Mouse (Mus musculus) CH12.LX (cell line): ENCODE data around the gene Dgkg. TPM values are rescaled to one million over a fixed set of nuclear protein-coding genes. Genes with fewer than 3 reads are reported as not detected.

Experiments
- DNase-seq: peaks from one replicate; pipeline ENCODE4 v3.0.0-alpha.2; 2013; ENCODE audit errors: extremely low read depth
- H3K27ac ChIP-seq: 2 replicates; pipeline ENCODE4 v1.5.1; 2012; ENCODE audit warnings: low read depth, mild to moderate bottlenecking, control low read depth, moderate library complexity; ENCODE audit not compliant: insufficient read depth
- H3K27me3 ChIP-seq: replicated peaks from 2 replicates; pipeline ENCODE3; 2012; ENCODE audit warnings: inconsistent platforms
- H3K36me3 ChIP-seq, 2 experiments: replicated peaks in 1 of 2; 2 replicates each; pipeline versions ENCODE3 to v1.6.1; 2012; ENCODE audit warnings: inconsistent platforms in 1 of 2, low read length in 1 of 2, mild to moderate bottlenecking in 1 of 2, mixed read lengths in 1 of 2, moderate library complexity in 1 of 2; ENCODE audit not compliant: control insufficient read depth in 1 of 2, insufficient read depth in 1 of 2
- H3K4me1 ChIP-seq, 2 experiments: 2 replicates each; pipeline ENCODE4 v1.6.1; 2012; ENCODE audit warnings: inconsistent platforms in 1 of 2, moderate library complexity in 1 of 2; ENCODE audit not compliant: insufficient read depth in 2 of 2, control insufficient read depth in 1 of 2
- H3K4me2 ChIP-seq: 2 replicates; pipeline ENCODE4 v1.6.1; 2012; ENCODE audit warnings: low read depth, mild to moderate bottlenecking, control low read depth; ENCODE audit not compliant: poor library complexity, insufficient read depth, severe bottlenecking
- H3K4me3 ChIP-seq, 3 experiments: fragments of 150-350 bp in 1 of 3; sonication (generic) in 1 of 3; replicated peaks in 1 of 3; 2 replicates each; pipeline versions ENCODE3 to v1.5.1; 2011 to 2012; ENCODE audit warnings: low read depth in 2 of 3, low read length in 2 of 3, mild to moderate bottlenecking in 2 of 3, moderate library complexity in 2 of 3, control low read depth in 1 of 3, improper control_type of control experiment in 1 of 3, inconsistent platforms in 1 of 3, mixed read lengths in 1 of 3; ENCODE audit not compliant: poor library complexity in 1 of 3
- H3K79me2 ChIP-seq: replicated peaks from 2 replicates; pipeline ENCODE4 v1.6.1; 2012; ENCODE audit warnings: mild to moderate bottlenecking, moderate library complexity; ENCODE audit not compliant: control insufficient read depth, poor library complexity, insufficient read depth, severe bottlenecking; ENCODE audit errors: extremely low read depth
- H3K9ac ChIP-seq: 2 replicates; pipeline ENCODE4 v1.6.1; 2012; ENCODE audit warnings: low read depth, mild to moderate bottlenecking, control low read depth, moderate library complexity; ENCODE audit not compliant: insufficient read depth
- H3K9me3 ChIP-seq: replicated peaks from 2 replicates; pipeline ENCODE3; 2012; ENCODE audit warnings: low read length, inconsistent platforms, mixed read lengths
- BHLHE40 ChIP-seq: IDR thresholded peaks from 2 replicates; pipeline ENCODE4 v1.6.1; 2011; ENCODE audit warnings: mild to moderate bottlenecking, low read depth, low read length, improper control_type of control experiment
- CHD1 ChIP-seq: IDR thresholded peaks from 2 replicates; pipeline ENCODE4 v1.6.1; 2012; ENCODE audit warnings: low read depth, low read length, improper control_type of control experiment, inconsistent platforms
- CHD2 ChIP-seq: IDR thresholded peaks from 2 replicates; pipeline ENCODE4 v1.6.1; 2011; ENCODE audit warnings: low read length, improper control_type of control experiment
- ELF1 ChIP-seq: IDR thresholded peaks from 2 replicates; pipeline ENCODE4 v1.6.1; 2014; ENCODE audit warnings: low read depth, mild to moderate bottlenecking, inconsistent platforms, low read length, improper control_type of control experiment
- EP300 ChIP-seq: IDR thresholded peaks from 2 replicates; pipeline ENCODE4 v1.6.1; 2011; ENCODE audit warnings: low read length, improper control_type of control experiment
- ETS1 ChIP-seq: conservative IDR thresholded peaks from 2 replicates; pipeline ENCODE4 v1.6.1; 2012; ENCODE audit warnings: low read depth, mild to moderate bottlenecking, inconsistent platforms, low read length, improper control_type of control experiment, moderate library complexity
- GABPA ChIP-seq: IDR thresholded peaks from 2 replicates; pipeline ENCODE4 v1.6.1; 2012; ENCODE audit warnings: low read depth, low read length, improper control_type of control experiment, inconsistent platforms; ENCODE audit not compliant: insufficient replicate concordance
- IRF4 ChIP-seq: IDR thresholded peaks from 2 replicates; pipeline ENCODE4 v1.6.1; 2014; ENCODE audit warnings: low read depth, mild to moderate bottlenecking, inconsistent platforms, low read length, improper control_type of control experiment
- JUN ChIP-seq: IDR thresholded peaks from 2 replicates; pipeline ENCODE4 v1.6.1; 2011; ENCODE audit warnings: low read depth, mild to moderate bottlenecking, low read length, improper control_type of control experiment, moderate library complexity; ENCODE audit not compliant: insufficient read depth
- KAT2A ChIP-seq: IDR thresholded peaks from 2 replicates; pipeline ENCODE4 v1.6.1; 2012; ENCODE audit warnings: low read length, improper control_type of control experiment, inconsistent platforms; ENCODE audit not compliant: insufficient replicate concordance
- MAX ChIP-seq: IDR thresholded peaks from 2 replicates; pipeline ENCODE4 v1.6.1; 2011; ENCODE audit warnings: low read length, improper control_type of control experiment
- MAZ ChIP-seq: IDR thresholded peaks from 2 replicates; pipeline ENCODE4 v1.6.1; 2012; ENCODE audit warnings: low read depth, mild to moderate bottlenecking, inconsistent platforms, low read length, improper control_type of control experiment, moderate library complexity
- MEF2A ChIP-seq: IDR thresholded peaks from 2 replicates; pipeline ENCODE4 v1.6.1; 2014; ENCODE audit warnings: low read depth, mild to moderate bottlenecking, inconsistent platforms, low read length, improper control_type of control experiment, borderline replicate concordance
- MXI1 ChIP-seq: IDR thresholded peaks from 2 replicates; pipeline ENCODE4 v1.6.1; 2011; ENCODE audit warnings: mild to moderate bottlenecking, low read depth, low read length, improper control_type of control experiment
- MYC ChIP-seq: IDR thresholded peaks from 2 replicates; pipeline ENCODE4 v1.6.1; 2011; ENCODE audit warnings: low read depth, mild to moderate bottlenecking, improper control_type of control experiment, low read length
- NELFE ChIP-seq: IDR thresholded peaks from 2 replicates; pipeline ENCODE4 v1.6.1; 2011; ENCODE audit warnings: low read depth, low read length, improper control_type of control experiment
- POLR2A ChIP-seq: IDR thresholded peaks from 2 replicates; pipeline ENCODE4 v1.6.1; 2011; ENCODE audit warnings: low read depth, mild to moderate bottlenecking, improper control_type of control experiment, low read length
- POLR2AphosphoS2 ChIP-seq: IDR thresholded peaks from 2 replicates; pipeline ENCODE4 v1.6.1; 2011; ENCODE audit warnings: low read depth, low read length, improper control_type of control experiment
- RAD21 ChIP-seq: IDR thresholded peaks from 2 replicates; pipeline ENCODE4 v1.6.1; 2011; ENCODE audit warnings: low read depth, mild to moderate bottlenecking, low read length, improper control_type of control experiment, moderate library complexity
- RCOR1 ChIP-seq: conservative IDR thresholded peaks from 2 replicates; pipeline ENCODE4 v1.6.1; 2012; ENCODE audit warnings: low read depth, mild to moderate bottlenecking, inconsistent platforms, low read length, improper control_type of control experiment
- SIN3A ChIP-seq: IDR thresholded peaks from 2 replicates; pipeline ENCODE4 v1.6.1; 2012; ENCODE audit warnings: low read length, improper control_type of control experiment, inconsistent platforms
- USF1 ChIP-seq: IDR thresholded peaks from 2 replicates; pipeline ENCODE4 v1.6.1; 2014; ENCODE audit warnings: low read depth, mild to moderate bottlenecking, inconsistent platforms, low read length, improper control_type of control experiment
- USF2 ChIP-seq: conservative IDR thresholded peaks from 2 replicates; pipeline ENCODE4 v1.6.1; 2011; ENCODE audit warnings: low read depth, low read length, improper control_type of control experiment
- ZNF384 ChIP-seq: IDR thresholded peaks from 2 replicates; pipeline ENCODE4 v1.6.1; 2012; ENCODE audit warnings: low read depth, low read length, improper control_type of control experiment, inconsistent platforms
- dilution Hi-C: fragments of 300-500 bp; cut with MboI; formaldehyde crosslinking; loops from 2 replicates; pipeline ENCODE4 v1.14.3; 2020; ENCODE audit warnings: low sequenced_read_pairs; ENCODE audit not compliant: extremely low pct_unique_long_range_greater_than_20kb, extremely low pct_ligation_motif_present
- in situ Hi-C: fragments of 300-500 bp; cut with MboI; formaldehyde crosslinking; loops from 3 replicates; pipeline ENCODE4 v1.14.3; 2019; ENCODE audit warnings: low sequenced_read_pairs, low pct_ligation_motif_present, low pct_unique_long_range_greater_than_20kb, mixed read lengths
- polyA plus RNA-seq: library from polyadenylated mRNA; unstranded; fragments of >175 nt; gene quantifications from 2 replicates; pipeline ENCODE4 v1.2.1, GENCODE M21; 2012; ENCODE audit warnings: low read depth; ENCODE audit not compliant: insufficient read length
- total RNA-seq, 2 experiments: library from RNA; depleted of rRNA; stranded (reverse); fragments of 300-350 nt in 1 of 2; fragments of >200 nt in 1 of 2; gene quantifications; 2 replicates each; pipeline ENCODE4 v1.2.3; 2012 to 2014

The Dgkg gene
- total and polyA plus RNA-seq, 3 experiments, result 2.0 to 9.2 (median 3.0) TPM

GRCm38 (mm10) chr16:22656533-22657444 is at the start of gene Dgkg (continued):
- TF ChIP-seq USF1, result no peak

GRCm38 (mm10) chr16:22704946-22705345 is 47.9 kb upstream of the Dgkg start:
- Histone ChIP-seq H3K4me3 (no peak overlapping the region), H3K4me2 (no peak overlapping the region), H3K36me3 (no peaks in the 10 kb centered on the region), H3K79me2 (no peaks in the 10 kb centered on the region), H3K4me1 (peaks cover 6 to 9% of the 10 kb centered on the region in 2 experiments; a peak in 3 of 4 replicates), H3K9ac (no peak overlapping the region), H3K27ac (no peak overlapping the region), H3K27me3 (no peaks in the 10 kb centered on the region), H3K9me3 (no peaks in the 10 kb centered on the region)
- in situ Hi-C loops, result no loop called here
- TF ChIP-seq RAD21 (no peak), MAX (no peak), JUN (no peak), MYC (no peak), BHLHE40 (no peak), MAZ (no peak), ZNF384 (no peak), IRF4 (no peak), CHD2 (no peak), POLR2AphosphoS2 (no peak)
- DNase-seq, result no peak
- dilution Hi-C loops, result no loop called here

- Histone ChIP-seq H3K36me3 (no peaks in the 10 kb centered on the region), H3K9me3 (no peaks in the 10 kb centered on the region), H3K4me3 (no peak overlapping the region), H3K9ac (no peak overlapping the region), H3K4me2 (no peak overlapping the region), H3K27me3 (no peaks in the 10 kb centered on the region), H3K4me1 (peaks cover 11 to 17% of the 10 kb centered on the region in 2 experiments), H3K27ac (no peak overlapping the region), H3K79me2 (no peaks in the 10 kb centered on the region)
- dilution Hi-C loops, result no loop called here
- in situ Hi-C loops, result no loop called here
- TF ChIP-seq RCOR1 (no peak), GABPA (no peak), MEF2A (no peak), NELFE (no peak), MXI1 (no peak), POLR2AphosphoS2 (no peak), ETS1 (no peak), SIN3A (no peak), BHLHE40 (no peak), CHD2 (no peak), EP300 (no peak), CHD1 (no peak), MYC (no peak), POLR2A (no peak), USF2 (no peak), KAT2A (no peak), ELF1 (no peak), RAD21 (no peak)
- no peak for DNase-seq
Observed at GRCm38 (mm10) chr16:22704136-22704535, 47.1 kb upstream of the Dgkg start.
